Mouse (Mus musculus) bone marrow macrophage, adult 2 months (primary cell): ENCODE measurements around the gene Sp110.
"Not testable (repeated sequence)": the region's sequence is repeated elsewhere in the genome, so short reads cannot be mapped to it uniquely, and the experiment has no call there.

Source experiments
- CTCF ChIP-seq: IDR thresholded peaks from 2 replicates; pipeline ENCODE4 v1.5.1; 2012; ENCODE audit warnings: low read depth, mild to moderate bottlenecking, low read length, moderate library complexity
- POLR2A ChIP-seq: IDR thresholded peaks from 2 replicates; pipeline ENCODE4 v1.6.1; 2012; ENCODE audit warnings: mild to moderate bottlenecking, low read depth, low read length, borderline replicate concordance

DNA sequence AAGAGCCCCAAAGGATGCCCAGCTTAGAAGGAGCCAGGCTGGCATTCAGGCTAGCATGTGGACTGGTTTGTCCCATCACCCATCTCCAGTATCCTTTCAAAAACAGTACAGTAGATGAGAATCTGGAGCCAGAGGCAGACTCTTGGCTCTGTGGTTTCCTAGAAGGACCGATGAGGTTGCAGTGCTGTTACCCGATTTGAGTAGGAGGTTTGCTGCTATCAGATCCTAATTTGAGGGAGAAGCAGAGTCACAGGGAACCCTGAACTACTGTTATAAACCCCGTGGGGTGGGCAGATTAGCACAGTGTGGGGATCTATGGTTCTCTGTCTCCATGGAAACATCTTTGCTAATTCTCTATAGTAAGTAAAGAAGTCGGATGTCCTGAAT, 18.5 kb downstream of the Sp110 start:
- not testable (repeated sequence) for TF ChIP-seq CTCF, POLR2A
